8 mouse cellular contexts compared by ENCODE assay signal in genomic region chr9:120932797-120933586, GRCm38 (mm10). TPM values are rescaled to one million over a fixed set of nuclear protein-coding genes. Genes with fewer than 3 reads are reported as not detected.
A peak's percentile ranks its signal among the peaks of the same experiment; 100 is the strongest.
DNase-seq lines count a peak whose midpoint lies in the region; ATAC-seq lines count a peak whose summit lies in the region.

No protein-coding gene starts in this region.

- peaks cover 34% of the 10 kb centered on the region for H3K4me1 ChIP-seq in hindbrain, embryonic 13.5 days (replicated peaks)

- peak; percentile 92 for DNase-seq in R1 (ENCODE audit: low read depth, low spot score)
- DNase-seq in cerebellum, postnatal 14 days: peak; percentile 99
- DNase-seq in frontal cortex, postnatal 14 days (ENCODE audit: low spot score in 2 of 2): peak; percentile 92 to 95
- peak; percentile 92 to 93 for DNase-seq in layer of hippocampus, postnatal 25 days (ENCODE audit: extremely low spot score in 1 of 2, low spot score in 1 of 2)
- DNase-seq in lung, postnatal 14 days: peak; percentile 98
- peak; percentile 94 for DNase-seq in retina, adult 2 months (ENCODE audit: low read depth, low spot score)
- peak; percentile 98 for DNase-seq in thymus, postnatal 25 days

- H3K9me3 ChIP-seq in hindbrain, embryonic 13.5 days: no peaks in the 10 kb centered on the region

- H3K27ac ChIP-seq in hindbrain, embryonic 13.5 days: peak overlapping the region; percentile 95

- peak overlapping the region; percentile 88 for H3K9ac ChIP-seq in hindbrain, embryonic 13.5 days

- H3K27me3 ChIP-seq in hindbrain, embryonic 13.5 days: no peaks in the 10 kb centered on the region

- peak overlapping the region; percentile 89 for H3K4me3 ChIP-seq in hindbrain, embryonic 13.5 days

- ATAC-seq in hindbrain, embryonic 13.5 days (ENCODE audit: low FRiP score): peak; percentile 90

- 5% methylated on average over 70 of the region's 78 CpGs for WGBS in hindbrain, embryonic 13.5 days

- no peaks in the 10 kb centered on the region for H3K36me3 ChIP-seq in hindbrain, embryonic 13.5 days

- peak overlapping the region; percentile 97 for H3K4me2 ChIP-seq in hindbrain, embryonic 13.5 days

RNA-seq across cellular contexts. Expression of gene Ctnnb1, which starts 4.0 kb away (rescaled TPM):
- 422 and 424 TPM in 2 replicates for polyA plus RNA-seq in hindbrain, embryonic 13.5 days (2015; fragmentation: Nextera tagmentation; extraction: Ambion mirVana)
- total RNA-seq in layer of hippocampus, postnatal 25 days (2021): 100 to 1,000 TPM; 606 to 645 TPM

Comparison
In these comparisons a context has a peak if more than half of its experiments do, and no peak if none do; other contexts are left out.
1. Peak in every context shown above with its lines: DNase-seq, ATAC-seq, H3K4me3 ChIP-seq and H3K27ac ChIP-seq.